Mouse (Mus musculus) G1E (cell line): ENCODE data around the gene Zfpm1. TPM values are rescaled to one million over a fixed set of nuclear protein-coding genes. Genes with fewer than 3 reads are reported as not detected.
A peak's percentile ranks its signal among the peaks of the same experiment; 100 is the strongest.

ENCODE experiments used
- ATAC-seq: 2 replicates; pipeline ENCODE4 v1.8.0; 2016; ENCODE audit warnings: mild to moderate bottlenecking; ENCODE audit not compliant: insufficient number of reproducible peaks, poor library complexity, low FRiP score, severe bottlenecking; ENCODE audit errors: extremely low read depth
- DNase-seq: peaks from one replicate; pipeline ENCODE4 v3.0.0; 2012; ENCODE audit warnings: low spot score
- H3K27me3 ChIP-seq: 2 replicates; pipeline ENCODE4 v1.6.1; 2012; ENCODE audit warnings: mild to moderate bottlenecking, low read length, inconsistent platforms; ENCODE audit not compliant: insufficient read depth
- H3K36me3 ChIP-seq: replicated peaks from 2 replicates; pipeline ENCODE3; 2012; ENCODE audit warnings: mild to moderate bottlenecking, inconsistent platforms
- H3K4me1 ChIP-seq: 2 replicates; pipeline ENCODE4 v1.6.1; 2012; ENCODE audit warnings: low read depth, low read length, inconsistent platforms, mixed read lengths; ENCODE audit not compliant: insufficient read depth
- H3K4me3 ChIP-seq: 2 replicates; pipeline ENCODE4 v1.5.1; 2012; ENCODE audit warnings: low read depth, mild to moderate bottlenecking, inconsistent platforms, low read length, moderate library complexity, mixed read lengths
- H3K9me3 ChIP-seq: replicated peaks from 2 replicates; pipeline ENCODE4 v1.6.1; 2012; ENCODE audit warnings: inconsistent platforms
- CTCF ChIP-seq: IDR thresholded peaks from 2 replicates; pipeline ENCODE4 v1.5.1; 2012; ENCODE audit warnings: low read depth, low read length, inconsistent platforms, mixed read lengths
- GATA1 ChIP-seq: IDR thresholded peaks from 2 replicates; pipeline ENCODE4 v1.6.1; 2012; ENCODE audit warnings: borderline replicate concordance, low read length, inconsistent platforms, mixed read lengths
- GATA2 ChIP-seq: IDR thresholded peaks from 2 replicates; pipeline ENCODE4 v1.6.1; 2012; ENCODE audit warnings: low read depth, low read length, inconsistent platforms, borderline replicate concordance
- POLR2AphosphoS5 ChIP-seq: IDR thresholded peaks from 2 replicates; pipeline ENCODE4 v1.6.1; 2012; ENCODE audit warnings: low read depth, low read length, inconsistent platforms; ENCODE audit not compliant: insufficient replicate concordance
- TAL1 ChIP-seq: conservative IDR thresholded peaks from 2 replicates; pipeline ENCODE4 v1.6.1; 2012; ENCODE audit warnings: low read depth, low read length, inconsistent platforms, mixed read lengths
- polyA plus RNA-seq: library from polyadenylated mRNA; stranded (reverse); fragments of >175 nt; gene quantifications from 2 replicates; pipeline ENCODE4 v1.2.3, GENCODE M21; 2012
- total RNA-seq, 2 experiments: library from RNA; stranded (forward) in 1 of 2; stranded (reverse) in 1 of 2; fragments of 200-1000 nt in 1 of 2; fragments of >200 nt in 1 of 2; fragmentation: Nextera tagmentation in 1 of 2; gene quantifications; 2 replicates each; pipeline ENCODE4 v1.2.3; 2014 to 2017

Gene Zfpm1
- total and polyA plus RNA-seq, 3 experiments = 54.4 to 1,150 (median 292) TPM

DNA sequence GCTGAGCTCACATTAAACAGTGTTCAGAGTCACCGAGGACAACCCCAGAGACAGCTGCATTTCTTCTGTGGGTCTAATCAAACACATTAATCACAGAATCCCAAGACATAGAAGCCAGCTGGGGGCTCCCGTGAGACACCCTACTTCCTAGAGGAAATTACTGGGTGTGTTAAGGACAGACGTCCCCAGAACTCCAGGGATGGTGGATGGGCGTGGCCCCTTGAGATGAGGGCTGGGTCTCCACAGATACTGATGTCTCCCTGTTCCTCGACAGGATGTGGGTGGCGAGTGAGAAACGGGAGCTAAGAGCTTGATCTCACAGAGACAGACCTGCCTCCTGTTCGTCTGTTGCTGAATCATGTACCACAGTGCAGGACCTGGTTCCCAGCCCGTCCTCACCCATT lies 60.9 kb downstream of the Zfpm1 start:
- ATAC-seq = 0 out of 2 replicates have a peak, but pooled peaks have one; percentile 42
- Histone ChIP-seq H3K9me3 (no peaks in the 10 kb centered on the region), H3K27me3 (peaks cover 13% of the 10 kb centered on the region), H3K4me1 (peaks cover 88% of the 10 kb centered on the region), H3K36me3 (peaks cover 23% of the 10 kb centered on the region), H3K4me3 (peak overlapping the region; percentile 40; the same call in 1 of the 2 replicates)
- DNase-seq = no peak
- TF ChIP-seq TAL1 (no peak), POLR2AphosphoS5 (0 out of 2 replicates have a peak, but pooled peaks have one; percentile 81), CTCF (no peak)

DNA sequence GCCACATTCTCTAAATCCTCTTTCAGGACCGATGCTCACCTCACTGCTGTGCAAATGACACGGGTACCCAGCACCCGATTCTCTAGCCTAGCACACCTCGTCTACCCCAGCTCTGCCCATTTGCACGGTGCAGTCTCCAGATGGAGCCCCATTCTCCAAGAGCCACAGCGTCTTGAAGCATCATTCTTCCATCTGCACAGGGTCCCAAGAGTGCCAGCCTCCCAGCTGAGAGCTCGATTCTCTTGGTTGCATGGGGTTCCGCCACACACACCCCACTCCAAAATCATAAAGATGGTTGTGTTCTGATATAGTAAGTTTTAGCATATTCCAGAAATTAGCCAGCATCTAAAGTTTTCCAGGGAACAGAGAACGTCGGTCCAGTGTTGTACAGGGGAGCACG lies 61.4 kb downstream of the Zfpm1 start:
- H3K4me3 ChIP-seq = peak overlapping the region; percentile 59; the same call in 1 of the 2 replicates
- DNase-seq (no peak), ATAC-seq (no peak)
- peaks cover 13% of the 10 kb centered on the region for H3K27me3 ChIP-seq
- TF ChIP-seq CTCF = no peak
- TF ChIP-seq POLR2AphosphoS5 = no peak
- no peak for TF ChIP-seq TAL1
- TF ChIP-seq GATA1 = no peak
- TF ChIP-seq GATA2 = no peak
- no peaks in the 10 kb centered on the region for H3K9me3 ChIP-seq
- peaks cover 88% of the 10 kb centered on the region for H3K4me1 ChIP-seq
- H3K36me3 ChIP-seq = peaks cover 18% of the 10 kb centered on the region

DNA sequence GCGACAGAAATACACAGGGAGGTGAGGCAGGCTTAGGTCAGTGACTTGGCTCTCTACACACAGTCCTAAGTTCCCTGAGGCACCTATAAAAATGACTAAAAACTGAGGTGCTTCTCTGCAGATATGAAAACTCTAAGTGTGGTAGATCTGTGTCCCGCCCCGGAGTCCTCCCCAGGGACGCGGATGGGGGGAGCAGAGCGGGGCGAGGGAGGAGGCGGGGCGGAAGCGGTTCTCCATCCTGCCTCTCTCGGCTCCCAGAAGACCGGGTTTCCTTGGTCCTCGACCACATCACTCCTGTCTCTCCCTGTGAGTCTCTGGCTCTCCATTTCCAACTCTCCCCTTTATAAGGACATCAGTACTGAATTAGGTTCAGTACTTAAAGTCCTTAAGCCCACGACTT lies 61.8 kb downstream of the Zfpm1 start:
- Histone ChIP-seq H3K9me3 (no peaks in the 10 kb centered on the region), H3K4me1 (peaks cover 88% of the 10 kb centered on the region), H3K36me3 (peaks cover 14% of the 10 kb centered on the region), H3K4me3 (peak overlapping the region; percentile 59; the same call in 1 of the 2 replicates), H3K27me3 (peaks cover 13% of the 10 kb centered on the region)
- ATAC-seq (no peak), DNase-seq (no peak)
- TF ChIP-seq TAL1 (no peak), CTCF (no peak), GATA2 (no peak), POLR2AphosphoS5 (no peak), GATA1 (no peak)

DNA sequence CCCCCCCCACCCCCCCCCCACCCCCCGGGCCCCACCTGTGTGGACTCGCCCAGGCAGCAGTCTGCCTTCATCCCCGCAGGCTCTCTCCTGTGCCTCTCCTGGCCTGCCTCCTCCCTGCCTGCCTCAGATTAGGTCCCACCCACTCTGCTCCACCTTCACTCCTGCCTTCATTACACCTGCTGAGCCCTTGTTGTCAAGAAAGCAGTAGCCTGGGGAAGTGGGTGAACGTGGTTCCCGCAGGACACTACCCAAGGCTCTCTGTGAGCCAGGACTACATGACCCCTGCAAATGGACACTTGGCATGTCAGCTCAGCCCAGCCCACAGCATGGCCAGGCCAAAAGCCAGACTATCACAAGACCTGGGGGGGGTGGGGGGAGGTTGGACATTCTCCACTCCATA lies 62.3 kb downstream of the Zfpm1 start:
- Histone ChIP-seq H3K27me3 (peaks cover 13% of the 10 kb centered on the region), H3K9me3 (no peaks in the 10 kb centered on the region), H3K36me3 (peaks cover 9% of the 10 kb centered on the region), H3K4me3 (peak overlapping the region; percentile 45; the same call in 1 of the 2 replicates), H3K4me1 (peaks cover 88% of the 10 kb centered on the region)
- DNase-seq (no peak), ATAC-seq (no peak)
- TF ChIP-seq GATA1 = no peak
- TF ChIP-seq POLR2AphosphoS5 = no peak
- TF ChIP-seq TAL1 = no peak
- TF ChIP-seq GATA2 = no peak
- no peak for TF ChIP-seq CTCF

DNA sequence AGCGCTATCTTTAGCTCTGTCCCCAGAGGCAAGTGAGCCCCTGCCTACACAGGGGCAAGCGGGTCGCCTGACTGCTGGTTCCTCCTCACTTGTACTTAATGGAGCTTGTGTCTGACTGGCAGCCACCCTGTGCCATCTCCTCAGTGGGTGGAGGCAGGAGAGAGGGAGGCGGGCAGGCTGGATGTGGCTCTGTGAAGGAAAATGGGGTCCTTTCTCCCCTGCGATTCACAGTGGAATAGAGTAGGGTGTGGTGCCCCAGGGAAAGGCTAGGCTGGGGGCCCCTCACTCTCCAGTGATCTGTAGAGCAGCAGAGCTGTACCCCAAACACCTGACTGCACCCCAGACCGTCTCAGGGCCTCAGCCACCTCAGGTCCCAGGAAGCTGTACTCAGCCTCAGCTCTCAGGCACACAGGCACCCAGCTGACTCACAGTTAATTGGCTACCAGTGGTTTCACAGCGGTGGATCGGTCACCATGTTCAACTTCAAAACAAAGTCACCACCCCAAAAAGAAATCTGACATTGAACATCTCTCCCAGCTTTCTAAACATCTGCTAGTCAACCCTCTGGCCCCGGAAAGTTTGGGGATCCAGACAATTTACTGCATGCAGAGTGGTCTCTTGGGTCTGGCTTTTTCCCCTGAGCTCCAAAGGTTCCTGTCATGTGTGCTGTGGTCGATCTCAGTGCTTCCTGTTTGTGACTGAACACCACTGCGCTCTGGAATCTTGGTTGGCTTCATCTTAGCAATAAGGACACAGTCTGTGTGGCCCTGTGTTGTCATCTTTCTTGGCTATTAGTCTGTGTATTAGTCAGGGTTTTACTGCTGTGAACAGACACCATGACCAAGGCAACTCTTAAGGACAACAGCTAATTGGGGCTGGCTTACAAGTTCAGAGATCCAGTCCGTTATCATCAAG lies 63.5 kb downstream of the Zfpm1 start:
- Histone ChIP-seq H3K27me3 (peaks cover 13% of the 10 kb centered on the region), H3K9me3 (no peaks in the 10 kb centered on the region), H3K4me3 (peak overlapping the region; percentile 49; the same call in 1 of the 2 replicates), H3K4me1 (peaks cover 88% of the 10 kb centered on the region), H3K36me3 (no peaks in the 10 kb centered on the region)
- ATAC-seq (no peak), DNase-seq (no peak)
- TF ChIP-seq GATA2 (no peak), GATA1 (no peak), POLR2AphosphoS5 (no peak), TAL1 (no peak)

DNA sequence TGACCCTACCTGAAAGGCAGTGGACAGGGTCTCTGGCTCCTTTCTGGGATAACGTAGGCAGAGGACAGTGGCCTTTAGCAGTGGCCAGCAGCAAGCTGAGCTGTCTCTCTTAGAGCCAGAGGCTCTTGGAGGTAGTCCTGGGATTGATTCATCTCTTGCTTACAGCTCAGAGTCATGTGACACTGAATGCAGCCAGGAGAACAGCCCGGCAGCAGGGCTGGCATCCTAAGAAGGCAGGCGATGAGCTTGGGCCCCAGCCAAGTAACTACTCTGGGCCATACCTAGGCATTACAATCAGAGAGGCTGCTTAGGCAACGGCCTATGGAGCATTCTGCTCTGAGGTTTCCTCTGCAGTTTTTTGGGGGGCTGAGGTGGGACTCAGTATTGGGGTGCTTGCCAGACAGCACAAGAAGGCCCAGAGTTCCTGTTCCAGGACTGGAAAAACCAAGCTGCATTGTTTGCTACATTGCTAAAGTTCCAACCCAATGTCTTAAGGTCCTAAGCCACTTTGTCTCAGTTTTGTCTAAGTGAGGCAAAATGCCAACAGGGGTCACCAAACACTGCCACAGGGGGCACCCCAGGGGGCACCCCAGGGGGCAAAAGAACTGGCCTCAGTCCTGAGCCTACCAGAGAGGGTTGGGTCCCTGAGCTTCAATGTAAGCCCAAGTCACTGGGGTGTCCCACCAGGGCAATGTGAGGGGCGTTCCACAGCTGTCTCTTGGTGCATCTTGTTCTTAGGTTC lies 66.0 kb downstream of the Zfpm1 start:
- ATAC-seq (no peak), DNase-seq (no peak)
- Histone ChIP-seq H3K4me3 (no peak overlapping the region), H3K9me3 (no peaks in the 10 kb centered on the region), H3K4me1 (peaks cover 85% of the 10 kb centered on the region), H3K36me3 (no peaks in the 10 kb centered on the region), H3K27me3 (peaks cover 24% of the 10 kb centered on the region)
- TF ChIP-seq GATA2 (no peak), TAL1 (no peak), GATA1 (no peak), POLR2AphosphoS5 (no peak), CTCF (no peak)
